Mouse (Mus musculus): ENCODE data around the gene Slit1.

The Slit1 gene

DNA sequence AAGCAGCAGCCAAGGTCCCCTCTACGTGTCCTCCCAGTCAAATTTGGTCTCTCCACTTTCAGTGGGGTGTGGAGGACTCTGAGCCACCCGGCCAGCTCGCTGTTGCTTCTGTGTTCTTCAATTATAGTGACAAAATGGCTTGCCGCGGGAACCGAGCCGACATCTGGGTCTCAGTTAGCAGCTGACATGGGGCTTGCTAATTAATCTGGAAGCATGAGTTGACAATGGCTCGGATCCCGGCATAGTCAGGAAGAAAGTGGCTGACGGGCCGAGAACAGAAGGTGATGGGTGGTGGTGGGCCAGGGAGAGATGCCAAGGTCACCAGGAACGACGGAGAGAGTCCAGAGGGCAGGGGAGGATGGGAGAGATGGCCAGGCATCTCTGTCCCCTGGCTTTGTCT, 55.2 kb downstream of the Slit1 start:
- DNase-seq (ENCODE audit: extremely low spot score): no peak

DNA sequence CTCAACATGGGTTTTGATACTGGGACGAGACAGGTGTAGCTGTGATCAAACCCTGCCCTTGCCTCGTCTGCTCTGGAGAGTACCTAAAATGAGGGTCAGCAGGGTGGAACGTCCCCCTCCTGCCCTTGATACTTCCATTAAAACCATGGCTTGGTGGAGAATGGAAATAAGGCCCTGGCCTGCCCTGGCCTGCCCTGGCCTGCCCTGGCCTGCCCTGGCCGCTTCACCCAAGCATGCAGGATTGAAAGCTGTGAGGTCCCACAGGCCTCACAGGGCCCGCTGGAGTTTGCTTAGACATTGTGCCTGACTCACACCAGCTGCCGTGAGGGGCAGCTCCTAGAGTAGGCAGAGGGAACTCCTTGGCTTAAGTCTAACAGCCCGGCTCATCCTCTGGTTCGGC, 55.6 kb downstream of the Slit1 start:
- DNase-seq (ENCODE audit: extremely low spot score): no peak

DNA sequence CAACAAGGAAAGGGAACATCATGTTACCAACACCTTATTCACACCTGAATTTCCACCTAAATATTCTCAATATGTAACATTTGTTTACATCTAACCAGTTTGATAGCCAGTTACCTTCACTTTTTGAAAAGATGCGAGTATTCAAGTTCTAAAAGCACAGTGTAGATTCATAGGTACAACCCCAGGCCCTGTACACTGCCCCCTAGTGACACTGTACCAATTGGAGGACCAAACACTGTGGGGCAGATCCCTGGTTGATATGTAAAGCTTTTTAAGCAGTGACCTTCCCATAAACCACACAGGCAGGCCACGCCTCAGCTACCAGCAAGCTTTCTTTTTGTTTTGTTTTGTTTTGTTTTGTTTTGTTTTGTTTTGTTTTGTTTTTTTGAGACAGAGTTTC, 57.3 kb downstream of the Slit1 start:
- DNase-seq (ENCODE audit: extremely low spot score): no peak

DNA sequence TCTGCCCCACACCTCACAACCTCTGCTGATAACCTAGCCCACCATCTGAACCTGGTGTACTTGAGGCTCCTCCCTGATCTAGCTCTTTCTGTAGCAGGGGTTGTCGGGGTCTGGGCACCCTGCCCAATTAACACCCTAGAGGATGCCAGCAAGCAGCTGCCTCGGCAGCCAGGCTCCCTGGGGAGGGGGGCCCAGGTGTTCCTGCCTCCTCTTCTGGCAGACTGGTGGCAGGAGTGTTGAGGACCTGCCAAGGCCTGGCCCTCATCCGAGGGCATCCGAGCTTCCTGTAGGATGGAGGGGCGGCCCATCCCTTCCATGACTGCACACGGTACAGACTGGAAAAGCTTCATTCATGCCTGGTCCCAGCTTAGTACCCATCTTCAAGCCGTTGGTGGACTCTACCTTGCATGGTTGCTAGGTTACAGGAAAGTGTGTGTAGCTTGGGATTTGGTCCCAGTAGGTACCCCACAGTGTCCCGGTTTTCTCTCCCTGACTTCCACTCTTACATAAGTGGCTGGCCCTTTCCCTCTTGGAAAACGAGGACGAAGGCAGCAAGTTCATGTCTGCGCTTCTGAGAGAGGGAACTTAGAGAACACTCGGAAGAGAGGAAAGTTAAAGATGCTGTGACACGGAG, 57.9 kb downstream of the Slit1 start:
- no peak for DNase-seq (ENCODE audit: extremely low spot score)

DNA sequence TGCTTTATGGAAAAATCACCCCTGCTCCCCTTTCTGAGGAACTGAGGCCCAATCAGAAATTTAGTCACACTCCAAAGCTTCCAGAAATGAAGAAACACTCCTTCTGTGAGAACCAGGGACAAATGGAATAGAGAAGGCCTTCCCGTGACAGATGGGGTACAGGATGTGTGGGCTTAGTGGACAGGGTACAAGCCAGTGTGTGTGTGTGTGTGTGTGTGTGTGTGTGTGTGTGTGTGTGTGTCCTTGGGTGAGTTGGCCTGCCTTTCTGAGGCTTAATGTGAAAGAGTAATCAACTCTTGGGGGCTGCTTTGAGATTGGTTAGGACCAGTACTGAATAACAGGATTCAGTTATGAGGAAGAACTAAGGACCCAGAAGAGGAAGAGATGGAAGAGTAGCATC, 58.6 kb downstream of the Slit1 start:
- no peak for DNase-seq (ENCODE audit: extremely low spot score)

DNA sequence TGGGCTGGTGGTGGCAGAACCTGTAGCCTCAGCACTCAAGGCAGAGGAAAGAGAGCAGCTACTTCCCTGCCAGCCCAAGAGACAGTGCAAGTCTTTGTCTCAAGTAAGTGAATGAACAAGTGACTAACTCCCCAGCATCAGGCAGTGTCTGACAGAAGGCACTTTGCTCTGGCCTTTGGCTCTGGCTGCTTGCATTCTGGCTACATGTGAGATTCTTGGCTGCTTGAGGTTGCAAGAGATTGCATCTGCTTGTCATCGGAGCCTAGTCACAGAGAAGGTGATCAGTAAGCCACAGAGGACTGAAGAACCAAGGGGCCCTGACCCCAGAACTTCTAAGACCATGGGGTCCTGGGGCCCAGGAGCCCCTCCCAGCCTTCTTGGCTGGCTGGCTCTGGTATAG, 59.5 kb downstream of the Slit1 start:
- no peak for DNase-seq (ENCODE audit: extremely low spot score)

- no peak for DNase-seq (ENCODE audit: extremely low spot score)
These were observed 63.2 kb downstream of the Slit1 start for GRCm38 (mm10) chr19:41680267-41680666.

GRCm38 (mm10) chr19:41679028-41679427, 64.4 kb downstream of the Slit1 start:
- DNase-seq (ENCODE audit: extremely low spot score): no peak

GRCm38 (mm10) chr19:41677575-41677974, 65.9 kb downstream of the Slit1 start:
- no peak for DNase-seq (ENCODE audit: extremely low spot score)

DNA sequence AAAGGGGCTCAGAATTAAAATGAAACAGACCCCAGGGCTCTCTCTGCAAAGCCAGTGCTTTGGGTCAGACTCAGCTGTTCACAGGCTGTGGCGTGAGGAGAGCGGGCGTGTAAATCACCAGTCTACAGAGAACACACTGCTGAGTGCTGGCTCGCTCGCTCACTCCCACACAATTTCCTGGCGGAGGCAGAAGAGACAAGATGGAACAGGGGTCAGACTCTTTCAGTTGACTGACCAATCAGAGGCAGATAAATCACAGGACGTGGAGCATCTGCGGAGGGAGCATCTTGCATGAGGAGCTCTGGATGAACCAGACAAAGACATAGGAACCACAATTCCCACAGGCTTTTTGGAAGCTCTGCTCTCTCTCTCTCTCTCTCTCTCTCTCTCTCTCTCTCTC, 67.9 kb downstream of the Slit1 start:
- no peak for DNase-seq (ENCODE audit: extremely low spot score)

DNA sequence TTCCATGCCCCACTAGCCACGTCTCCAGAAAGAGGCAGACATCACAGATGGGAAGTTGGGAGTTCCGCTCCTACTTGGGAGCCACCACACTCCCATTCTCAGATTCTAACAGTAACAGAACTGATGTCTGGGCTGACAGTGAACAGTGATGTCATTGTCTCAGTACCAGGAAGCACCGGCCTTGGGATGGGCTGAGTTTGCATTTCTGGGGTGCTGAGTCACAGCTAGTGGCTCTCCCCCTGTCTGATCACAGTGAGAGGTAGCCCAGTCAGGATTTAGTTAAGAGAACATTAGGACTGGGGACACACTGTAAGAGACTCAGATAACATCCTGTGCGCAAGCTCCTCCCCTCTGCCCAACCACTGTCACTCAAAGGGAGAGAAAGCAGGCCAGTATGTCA, 69.1 kb downstream of the Slit1 start:
- DNase-seq (ENCODE audit: extremely low spot score): no peak

DNA sequence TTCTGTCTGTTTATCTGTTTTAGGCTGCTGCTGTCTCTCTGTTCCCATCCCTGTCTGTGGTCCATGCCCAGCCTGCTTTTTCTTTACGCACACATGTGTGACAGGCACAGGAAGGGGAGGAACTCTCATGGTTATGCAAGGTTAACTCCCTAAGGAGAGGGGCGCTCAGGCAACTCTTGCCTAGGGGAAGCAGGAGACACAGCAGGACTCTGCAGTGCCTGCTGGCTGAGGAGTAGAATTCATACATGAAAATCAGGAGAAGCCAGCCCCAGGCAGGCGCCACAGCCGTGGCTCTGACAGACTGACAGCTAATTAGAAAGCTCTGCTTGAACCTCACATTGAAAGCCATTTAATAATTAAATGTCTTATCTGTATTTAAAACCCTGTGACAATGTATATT, 70.6 kb downstream of the Slit1 start:
- DNase-seq (ENCODE audit: extremely low spot score): no peak

DNA sequence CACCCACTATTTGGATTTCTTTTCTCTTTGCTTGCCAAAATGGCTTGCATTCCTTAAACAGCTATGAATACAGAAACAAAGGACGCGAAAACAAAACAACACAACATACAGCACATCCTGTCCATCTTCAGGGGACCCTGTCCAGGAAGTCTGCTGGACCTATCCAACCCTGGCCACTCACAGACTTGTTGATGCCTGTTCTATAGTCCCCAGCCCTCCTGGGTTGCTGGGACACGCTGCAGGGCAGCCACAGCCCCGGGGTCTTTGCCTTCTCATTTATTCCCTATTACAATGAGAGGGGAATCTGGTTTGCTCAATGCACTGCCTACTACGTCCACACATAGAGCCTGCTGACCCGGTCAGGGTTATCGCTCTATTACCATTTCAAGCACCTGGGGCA, 72.5 kb downstream of the Slit1 start:
- DNase-seq (ENCODE audit: extremely low spot score): peak; percentile 48

DNA sequence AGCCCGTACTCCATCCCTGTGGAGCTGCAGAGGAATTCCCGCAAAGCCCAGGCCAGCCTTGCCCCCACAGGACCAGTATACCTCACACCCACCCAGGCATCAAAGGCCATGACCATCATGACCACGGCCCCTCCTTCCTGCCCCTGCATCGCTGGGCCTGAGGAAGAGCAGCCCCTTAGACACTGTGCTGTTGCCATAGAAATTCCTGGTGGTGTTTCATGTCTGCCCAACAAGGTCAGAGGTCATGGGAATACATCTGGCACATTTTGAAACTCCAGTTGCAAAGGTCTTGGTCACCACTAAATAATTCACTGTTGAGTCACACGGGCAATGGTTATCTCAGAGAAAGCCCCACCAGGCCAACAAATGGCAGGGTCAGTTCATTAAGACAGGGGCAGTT, 73.0 kb downstream of the Slit1 start:
- peak; percentile 76 for DNase-seq (ENCODE audit: extremely low spot score)

- DNase-seq (ENCODE audit: extremely low spot score): no peak
These were observed 73.6 kb downstream of the Slit1 start for GRCm38 (mm10) chr19:41669747-41670342.

- DNase-seq (ENCODE audit: extremely low spot score): no peak
These were observed 75.9 kb downstream of the Slit1 start for GRCm38 (mm10) chr19:41667591-41667990.

DNA sequence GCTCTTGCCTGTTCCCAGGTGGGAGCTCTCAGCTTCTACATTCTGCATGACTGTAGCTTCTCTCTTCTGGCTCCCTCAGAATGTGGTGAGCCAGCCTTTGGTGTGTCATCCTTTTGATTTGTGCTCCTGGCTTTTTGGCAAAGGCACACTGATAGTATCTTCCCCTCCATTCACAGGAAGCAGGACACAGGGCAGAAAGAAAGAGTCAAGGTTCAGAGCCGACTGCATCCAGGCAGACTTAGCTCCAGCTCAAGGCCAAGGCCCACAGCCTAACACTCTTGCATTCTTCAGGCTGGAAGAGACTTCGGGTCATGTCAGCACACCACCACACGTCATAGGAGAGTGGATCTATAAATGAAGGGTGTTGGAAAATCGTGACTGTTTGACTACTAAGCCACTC, 77.5 kb downstream of the Slit1 start:
- DNase-seq (ENCODE audit: extremely low spot score): no peak

DNA sequence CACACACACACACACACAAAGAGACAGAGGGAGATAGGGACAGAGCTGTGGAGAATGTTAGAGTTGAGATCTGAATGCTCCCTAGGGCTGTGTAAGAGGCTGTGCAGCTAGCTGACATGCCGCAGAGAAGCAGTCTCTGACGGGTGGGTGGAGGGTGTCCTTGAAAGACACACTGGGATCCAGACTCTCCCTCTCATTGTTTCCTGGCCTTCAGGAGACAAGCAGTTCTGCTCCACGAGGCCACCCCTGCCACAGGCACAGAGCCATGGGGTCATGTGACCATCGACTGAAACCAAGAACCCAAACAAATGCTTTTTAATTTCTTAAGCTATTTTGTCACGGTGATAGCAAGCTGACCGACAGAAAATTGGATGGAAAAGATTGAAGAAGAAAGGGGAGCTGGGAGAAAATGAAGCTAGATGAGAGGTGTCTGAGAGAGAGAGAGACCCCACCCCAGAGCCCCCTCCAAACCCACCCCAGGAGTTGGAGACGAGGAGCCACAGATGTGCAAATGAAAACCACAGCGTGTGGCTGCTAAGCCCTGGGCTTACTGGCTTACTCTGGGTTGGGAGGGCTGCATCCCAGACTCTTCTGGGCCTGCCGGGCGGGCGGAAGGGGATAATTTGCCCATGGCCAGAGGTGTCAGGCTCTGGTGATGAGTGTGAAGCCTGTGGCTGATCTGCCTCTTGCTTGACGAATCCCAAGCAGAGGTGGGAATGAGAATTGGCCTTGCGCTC, 79.8 kb downstream of the Slit1 start:
- no peak for DNase-seq (ENCODE audit: extremely low spot score)

DNA sequence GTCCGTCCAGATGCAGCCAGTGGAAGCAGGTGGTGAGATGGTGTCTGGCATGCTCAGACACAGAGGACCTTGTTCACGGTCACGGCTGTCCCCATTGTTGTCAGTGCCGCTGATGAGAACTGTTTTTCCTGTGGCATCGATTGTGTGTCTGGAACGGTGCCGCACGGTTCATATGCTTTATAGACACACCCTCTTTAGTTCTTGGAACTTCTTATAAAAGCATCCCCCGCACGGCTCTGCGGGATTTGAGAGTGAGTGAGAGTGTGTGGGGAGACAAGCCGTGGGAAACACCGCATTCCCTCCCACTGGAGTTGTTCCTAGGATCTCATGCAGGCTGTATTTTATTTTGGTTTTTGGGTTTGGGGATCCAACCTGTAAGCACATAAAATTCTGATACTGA, 82.0 kb downstream of the Slit1 start:
- no peak for DNase-seq (ENCODE audit: extremely low spot score)

GRCm38 (mm10) chr19:41660999-41661374, 82.5 kb downstream of the Slit1 start:
- DNase-seq (ENCODE audit: extremely low spot score): peak; percentile 70

DNA sequence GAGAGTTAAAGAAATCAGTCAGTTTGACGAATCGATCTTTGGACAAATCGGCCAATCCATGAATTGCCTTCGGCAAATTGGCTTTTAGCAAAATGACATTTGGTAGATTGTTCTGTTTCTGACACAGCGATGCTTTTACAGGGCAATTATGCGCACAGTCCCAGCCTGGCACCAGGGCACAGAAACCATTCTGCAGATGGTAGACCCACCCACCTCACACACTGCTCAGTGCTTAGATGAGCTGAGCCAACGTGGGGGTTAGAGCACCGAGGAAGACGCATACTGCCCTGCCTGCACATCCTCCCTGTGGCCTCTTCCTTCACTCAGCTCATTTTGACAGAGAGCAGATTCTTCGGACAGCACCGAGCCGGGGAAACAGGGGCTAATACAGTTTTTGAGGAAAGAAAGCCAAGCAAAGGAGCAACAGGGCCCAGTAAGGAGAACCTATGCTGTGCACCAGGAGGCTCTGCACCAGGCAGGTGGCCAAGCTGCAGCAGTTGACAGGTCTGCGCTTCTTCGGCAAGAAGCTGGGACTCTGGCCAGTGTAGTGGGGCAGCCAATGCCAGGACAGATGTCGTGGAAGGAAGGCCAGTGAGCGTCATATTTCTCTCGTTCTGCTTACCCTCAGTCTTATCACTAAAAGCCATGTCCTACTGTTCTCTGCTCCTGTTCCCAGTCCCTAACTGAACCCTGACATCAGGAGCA, 83.0 kb downstream of the Slit1 start:
- DNase-seq (ENCODE audit: extremely low spot score): no peak

DNA sequence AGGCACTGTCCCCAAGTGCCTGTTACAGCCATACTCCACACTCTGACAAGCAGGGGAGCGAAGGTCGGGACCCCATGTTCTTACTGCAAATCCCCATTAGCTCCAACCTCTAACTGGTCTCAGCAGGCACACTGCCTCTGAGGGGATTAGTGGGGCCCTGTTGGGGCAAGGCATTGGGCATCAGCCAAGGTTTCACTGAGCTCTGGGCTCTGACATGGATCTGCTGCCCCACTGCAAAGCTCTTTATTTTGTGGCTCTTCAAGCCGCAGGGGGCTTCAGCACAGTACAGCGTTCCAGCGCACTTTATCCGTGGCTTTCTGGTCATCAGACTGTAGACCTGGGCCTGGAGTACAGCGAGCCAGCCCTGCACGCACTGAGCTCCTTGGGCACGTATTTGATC, 86.0 kb downstream of the Slit1 start:
- no peak for DNase-seq (ENCODE audit: extremely low spot score)

- DNase-seq (ENCODE audit: extremely low spot score): no peak
These were observed 86.8 kb downstream of the Slit1 start for GRCm38 (mm10) chr19:41656671-41657070.

Data from embryo, embryonic 9.5 days (tissue).